Mouse (Mus musculus) hindbrain, embryonic 16.5 days (tissue): ENCODE measurements around the gene Rab43. TPM values are rescaled to one million over a fixed set of nuclear protein-coding genes. Genes with fewer than 3 reads are reported as not detected.

Experiments used
- ATAC-seq: fragments of 200-750 bp; cut with Nextera tagmentation; 2 replicates; pipeline ENCODE4 v1.8.0; 2017; ENCODE audit warnings: moderate TSS enrichment, moderate library complexity
- H3K27ac ChIP-seq: fragments of 300-500 bp; sonication (generic); 2 replicates; pipeline ENCODE4 v1.5.1; 2014; ENCODE audit warnings: low read depth, mild to moderate bottlenecking, control low read depth, low read length, moderate library complexity
- H3K27me3 ChIP-seq: fragments of 300-500 bp; sonication (generic); replicated peaks from 2 replicates; pipeline ENCODE4 v1.6.1; 2014; ENCODE audit warnings: low read length; ENCODE audit not compliant: control insufficient read depth, insufficient read depth
- H3K36me3 ChIP-seq: fragments of 300-500 bp; sonication (generic); 2 replicates; pipeline ENCODE4 v1.6.1; 2014; ENCODE audit warnings: mild to moderate bottlenecking, low read length, moderate library complexity, mixed read lengths; ENCODE audit not compliant: control insufficient read depth, insufficient read depth
- H3K4me1 ChIP-seq: fragments of 300-500 bp; sonication (generic); 2 replicates; pipeline ENCODE4 v1.6.1; 2014; ENCODE audit warnings: low read depth, low read length; ENCODE audit not compliant: control insufficient read depth, insufficient read depth
- H3K4me2 ChIP-seq: fragments of 300-500 bp; sonication (generic); 2 replicates; pipeline ENCODE4 v1.6.1; 2014; ENCODE audit warnings: mild to moderate bottlenecking, low read length, control low read depth, moderate library complexity
- H3K4me3 ChIP-seq: fragments of 300-500 bp; sonication (generic); 2 replicates; pipeline ENCODE4 v1.5.1; 2014; ENCODE audit warnings: mild to moderate bottlenecking, low read length, control low read depth, moderate library complexity
- H3K9ac ChIP-seq: fragments of 300-500 bp; sonication (generic); 2 replicates; pipeline ENCODE4 v1.6.1; 2014; ENCODE audit warnings: low read depth, mild to moderate bottlenecking, control low read depth, low read length, moderate library complexity
- H3K9me3 ChIP-seq: fragments of 300-500 bp; sonication (generic); 2 replicates; pipeline ENCODE4 v1.6.1; 2014; ENCODE audit warnings: mild to moderate bottlenecking, low read length, moderate library complexity; ENCODE audit not compliant: control insufficient read depth
- WGBS: fragments of 180-500 bp; shearing (Covaris S2); extraction: QIAGEN DNeasy Blood & Tissue Kit; methylation state at CpG from one replicate; pipeline ENCODE4 v1.1.7; 2014; 5-methylcytosine and 5-hydroxymethylcytosine counted together
- polyA plus RNA-seq: library from polyadenylated mRNA; unstranded; fragments of >200 nt; fragmentation: Nextera tagmentation; extraction: Ambion mirVana; gene quantifications from 2 replicates; pipeline ENCODE4 v1.2.1, GENCODE M21; 2015

The Rab43 gene
- polyA plus RNA-seq, 1 experiment from 2014 or later: 9.4 TPM

DNA sequence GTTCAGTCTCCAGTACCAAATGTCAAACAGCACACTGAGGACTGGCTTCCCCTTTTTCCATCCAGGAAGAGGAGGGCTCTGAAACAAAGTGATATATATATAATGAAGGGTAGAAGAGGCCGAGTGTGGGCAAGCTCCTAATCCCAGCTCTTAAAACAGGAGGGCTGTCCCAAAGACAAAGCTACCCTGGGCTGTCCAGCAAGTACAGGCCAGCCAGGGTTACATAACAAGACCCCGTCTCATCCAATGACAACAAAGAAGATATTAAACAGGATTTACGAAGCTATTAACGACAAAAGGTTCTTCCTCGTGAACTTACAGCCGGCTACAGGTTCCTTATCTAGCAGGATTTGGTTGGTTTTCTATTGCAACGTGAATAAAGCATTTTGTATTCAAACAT is 7.1 kb downstream of the Rab43 start:
- Histone ChIP-seq H3K36me3 (no peaks in the 10 kb centered on the region), H3K9ac (no peak overlapping the region), H3K4me1 (peaks cover 3% of the 10 kb centered on the region; the same call in 1 of the 2 replicates), H3K4me2 (no peak overlapping the region), H3K9me3 (no peaks in the 10 kb centered on the region), H3K27ac (no peak overlapping the region), H3K27me3 (no peaks in the 10 kb centered on the region), H3K4me3 (no peak overlapping the region)
- ATAC-seq: no peak
- 86% methylated on average over 7 of the region's 7 CpGs for WGBS

DNA sequence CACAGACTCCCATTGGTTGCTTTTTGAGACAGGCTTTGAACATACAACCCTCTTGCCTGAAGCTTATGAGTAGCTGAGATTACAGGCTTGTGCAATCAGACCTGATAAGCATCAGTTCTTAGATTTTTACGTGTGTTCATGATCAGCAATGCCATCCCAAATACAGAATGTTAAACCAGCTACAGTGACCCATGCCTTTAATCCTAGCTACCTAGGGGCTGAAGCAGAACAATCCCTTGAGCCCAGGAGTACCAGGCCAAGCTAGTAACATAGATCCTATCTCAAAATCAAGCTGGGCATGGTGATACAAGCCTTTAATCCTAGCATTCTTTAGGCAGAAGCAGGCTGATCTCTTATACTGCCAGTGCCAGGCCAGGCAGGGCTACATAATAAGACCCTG is 7.9 kb downstream of the Rab43 start:
- H3K4me1 ChIP-seq: no peaks in the 10 kb centered on the region
- H3K27me3 ChIP-seq: no peaks in the 10 kb centered on the region
- ATAC-seq: no peak
- no peaks in the 10 kb centered on the region for H3K9me3 ChIP-seq
- no peak overlapping the region for H3K27ac ChIP-seq
- H3K4me2 ChIP-seq: no peak overlapping the region
- WGBS: 92% methylated on average over 1 of the region's 1 CpGs
- no peak overlapping the region for H3K4me3 ChIP-seq
- H3K36me3 ChIP-seq: no peaks in the 10 kb centered on the region
- no peak overlapping the region for H3K9ac ChIP-seq

DNA sequence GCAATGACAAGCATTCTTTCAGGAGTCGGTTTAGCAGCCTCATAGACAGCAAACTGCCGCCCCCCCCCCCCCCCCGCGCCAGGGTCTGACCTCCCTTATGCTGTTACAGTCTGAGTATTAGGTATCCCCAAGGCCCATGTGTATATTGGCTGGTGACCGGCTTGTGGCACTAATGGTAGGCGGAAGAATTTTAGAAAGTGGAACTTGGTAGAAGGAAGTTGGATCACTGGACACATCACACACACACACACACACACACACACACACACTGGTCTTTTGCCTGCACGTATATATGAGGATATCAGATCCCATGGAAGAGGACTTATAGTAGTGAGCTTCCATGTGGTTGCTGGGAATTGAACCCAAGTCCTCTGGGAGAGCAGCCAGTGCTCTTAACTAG is 9.5 kb downstream of the Rab43 start:
- H3K9ac ChIP-seq: no peak overlapping the region
- no peak overlapping the region for H3K27ac ChIP-seq
- ATAC-seq: no peak
- 86% methylated on average over 5 of the region's 7 CpGs for WGBS
- no peak overlapping the region for H3K4me2 ChIP-seq
- no peaks in the 10 kb centered on the region for H3K36me3 ChIP-seq
- H3K4me3 ChIP-seq: no peak overlapping the region
- no peaks in the 10 kb centered on the region for H3K9me3 ChIP-seq
- no peaks in the 10 kb centered on the region for H3K4me1 ChIP-seq
- no peaks in the 10 kb centered on the region for H3K27me3 ChIP-seq

DNA sequence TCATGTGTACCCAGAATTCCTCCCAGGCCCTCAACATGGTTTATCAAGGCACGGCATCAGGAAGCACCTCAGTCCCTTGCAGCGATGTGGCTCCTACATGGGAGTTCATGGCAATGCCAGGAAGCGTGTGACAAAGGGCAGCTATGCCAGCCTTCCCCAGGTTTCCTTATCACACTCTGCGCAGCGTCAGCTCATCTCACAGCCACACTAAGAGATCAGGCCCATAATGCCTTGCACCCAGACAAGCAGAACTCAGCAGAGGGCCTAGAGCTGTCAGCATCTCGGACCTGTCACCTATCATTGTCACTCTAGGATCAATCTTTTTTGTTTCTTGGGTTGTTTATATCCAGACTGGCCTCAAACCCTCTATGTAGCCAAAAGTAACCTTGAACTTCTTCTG is 12.4 kb downstream of the Rab43 start:
- WGBS: 95% methylated on average over 6 of the region's 6 CpGs
- Histone ChIP-seq H3K4me1 (no peaks in the 10 kb centered on the region), H3K9me3 (no peaks in the 10 kb centered on the region), H3K27ac (no peak overlapping the region), H3K4me2 (no peak overlapping the region), H3K9ac (no peak overlapping the region), H3K4me3 (no peak overlapping the region), H3K27me3 (no peaks in the 10 kb centered on the region), H3K36me3 (no peaks in the 10 kb centered on the region)
- no peak for ATAC-seq

DNA sequence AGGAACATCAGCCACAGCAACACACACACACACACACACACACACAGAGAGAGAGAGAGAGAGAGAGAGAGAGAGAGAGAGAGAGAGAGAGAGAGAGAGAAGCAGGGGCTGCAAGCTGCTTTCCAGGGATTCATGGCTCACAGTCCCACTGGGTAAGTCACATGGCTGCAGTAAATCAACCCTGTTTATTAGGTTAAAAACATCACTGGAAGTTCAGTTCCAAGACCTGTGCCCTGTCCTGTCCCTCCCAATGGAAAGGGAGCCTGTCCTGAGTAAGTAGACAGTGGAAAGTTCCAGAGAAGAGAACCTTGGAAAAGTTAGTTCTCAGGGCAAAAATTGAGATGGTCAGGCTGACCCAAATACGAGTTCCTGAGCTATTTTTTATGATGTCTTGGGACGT is 14.6 kb downstream of the Rab43 start:
- Histone ChIP-seq H3K9me3 (no peaks in the 10 kb centered on the region), H3K4me3 (no peak overlapping the region), H3K9ac (no peak overlapping the region), H3K27me3 (no peaks in the 10 kb centered on the region), H3K36me3 (peaks cover 7% of the 10 kb centered on the region), H3K27ac (no peak overlapping the region), H3K4me1 (no peaks in the 10 kb centered on the region), H3K4me2 (no peak overlapping the region)
- 65% methylated on average over 2 of the region's 2 CpGs for WGBS
- ATAC-seq: no peak

DNA sequence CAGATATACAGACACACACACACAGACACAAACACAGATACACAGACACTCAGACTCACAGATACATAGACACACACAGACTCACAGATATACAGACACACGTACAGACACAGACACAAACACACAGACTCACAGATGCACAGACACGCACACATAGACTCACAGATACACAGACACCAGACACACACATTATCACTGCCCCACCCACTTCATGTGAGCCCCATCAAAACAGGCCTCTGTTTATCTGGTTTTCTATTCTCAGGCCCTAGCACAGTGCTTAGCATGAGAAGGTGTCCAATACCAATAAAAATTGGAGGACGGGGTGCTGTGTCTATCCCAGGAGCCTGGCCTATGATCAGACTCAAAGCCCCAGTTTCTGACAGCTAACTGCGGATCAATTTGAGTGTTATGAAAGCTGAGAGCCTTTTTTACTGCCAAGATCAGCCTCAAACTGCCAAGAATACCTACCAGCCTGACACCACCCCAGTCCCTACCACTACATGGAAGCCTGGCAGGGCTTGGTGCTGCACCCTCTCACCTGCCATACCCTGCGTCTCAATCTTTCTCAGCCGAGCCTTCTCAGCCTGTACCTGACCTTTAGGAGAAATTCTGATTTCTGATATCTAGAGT is 15.6 kb downstream of the Rab43 start:
- Histone ChIP-seq H3K27ac (no peak overlapping the region), H3K4me1 (no peaks in the 10 kb centered on the region), H3K4me3 (no peak overlapping the region), H3K4me2 (no peak overlapping the region), H3K9ac (no peak overlapping the region), H3K27me3 (no peaks in the 10 kb centered on the region), H3K36me3 (peaks cover 10% of the 10 kb centered on the region), H3K9me3 (no peaks in the 10 kb centered on the region)
- no peak for ATAC-seq
- WGBS: 86% methylated on average over 6 of the region's 6 CpGs

DNA sequence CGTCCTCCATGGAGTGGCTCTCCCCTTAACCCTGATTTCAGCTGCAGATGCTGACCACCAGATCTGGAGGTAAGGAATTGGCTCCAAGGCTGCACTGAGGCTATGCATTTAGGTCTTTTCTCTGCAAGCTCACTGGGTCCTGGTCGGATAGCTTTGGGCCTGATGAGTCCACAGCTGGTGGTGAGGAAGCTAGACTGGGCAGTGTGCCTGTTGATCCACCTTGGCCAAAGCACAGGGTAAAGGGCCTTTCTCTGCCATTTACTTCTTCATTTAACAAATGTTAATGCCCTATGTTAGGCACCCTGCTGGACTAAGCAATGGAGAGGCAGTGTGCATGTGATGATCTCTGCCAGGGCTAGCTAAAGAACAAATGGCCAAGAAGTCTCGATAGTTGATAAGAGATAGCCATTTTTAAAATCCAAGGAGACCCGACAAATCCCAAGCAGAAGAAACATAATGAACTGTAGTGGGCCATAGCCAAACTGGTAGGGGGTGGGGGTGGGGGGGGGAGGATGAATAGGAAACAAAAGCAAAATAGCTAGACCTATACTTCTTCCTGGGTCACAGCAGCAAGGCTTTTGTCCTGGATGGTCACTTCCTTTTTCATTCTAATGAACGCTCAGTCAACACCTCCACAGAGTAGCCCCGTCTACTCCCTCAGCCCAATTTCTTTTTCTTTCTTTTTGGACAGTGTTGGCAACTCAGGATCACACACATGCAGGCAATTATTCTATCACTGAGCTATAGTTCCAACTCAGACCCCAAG is 16.4 kb downstream of the Rab43 start:
- H3K36me3 ChIP-seq: peaks cover 10% of the 10 kb centered on the region
- no peak overlapping the region for H3K27ac ChIP-seq
- no peak for ATAC-seq
- H3K9ac ChIP-seq: no peak overlapping the region
- H3K4me2 ChIP-seq: no peak overlapping the region
- H3K9me3 ChIP-seq: no peaks in the 10 kb centered on the region
- no peak overlapping the region for H3K4me3 ChIP-seq
- no peaks in the 10 kb centered on the region for H3K27me3 ChIP-seq
- no peaks in the 10 kb centered on the region for H3K4me1 ChIP-seq
- WGBS: 52% methylated on average over 6 of the region's 6 CpGs

DNA sequence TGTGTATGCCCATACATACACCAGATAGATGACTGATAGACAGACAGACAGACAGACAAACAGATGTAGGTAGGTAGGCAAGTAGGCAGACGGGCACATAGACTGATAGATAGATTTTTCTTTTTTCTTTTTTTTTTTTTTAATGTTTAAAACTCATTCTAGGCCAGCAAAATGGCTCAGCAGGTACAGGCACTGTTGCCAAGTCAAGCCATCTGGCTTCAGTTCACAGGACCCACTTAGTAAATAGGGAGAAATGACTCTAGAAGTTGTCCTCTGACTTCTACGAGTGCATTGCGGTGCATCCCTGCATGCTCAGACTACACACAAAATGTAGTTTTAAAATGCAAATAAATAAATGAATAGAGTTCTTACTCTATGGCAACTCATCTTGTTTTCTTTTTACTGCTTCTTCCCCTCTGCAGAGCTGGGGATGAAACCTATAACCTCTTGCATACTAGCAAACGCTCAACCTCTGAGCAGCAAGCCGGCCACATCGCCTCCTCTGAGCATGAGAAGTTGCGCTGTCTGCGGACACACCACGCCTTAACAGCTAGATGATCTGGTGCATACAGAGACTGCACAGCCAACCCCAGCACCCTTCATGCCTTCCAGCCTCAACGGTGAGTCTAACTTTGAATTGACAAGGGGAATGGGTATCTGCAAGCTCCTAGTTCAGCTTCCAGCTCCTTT is 18.0 kb downstream of the Rab43 start:
- WGBS: 91% methylated on average over 10 of the region's 10 CpGs
- H3K4me2 ChIP-seq: no peak overlapping the region
- no peaks in the 10 kb centered on the region for H3K27me3 ChIP-seq

DNA sequence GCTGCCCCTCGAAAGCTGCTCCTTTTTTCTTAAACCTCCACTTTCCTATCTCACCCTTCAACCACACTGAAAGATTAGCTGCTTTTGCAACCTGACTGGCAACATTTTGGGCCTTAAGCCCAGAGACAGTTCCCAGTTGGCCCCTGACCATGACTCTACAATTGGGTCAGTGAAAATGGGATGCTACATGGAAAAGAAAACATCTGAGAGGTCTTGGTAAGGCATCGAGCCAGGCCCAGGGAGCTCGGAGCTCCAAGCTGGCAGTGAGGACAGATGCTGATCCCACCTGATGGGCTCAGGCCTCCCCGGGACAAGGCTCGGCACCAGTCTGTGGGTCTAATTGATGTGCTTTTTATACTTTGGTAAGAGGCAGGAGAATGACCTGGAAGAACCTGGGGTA is 20.1 kb downstream of the Rab43 start:
- ATAC-seq: no peak
- WGBS: 97% methylated on average over 5 of the region's 5 CpGs

More for the DNA sequence above, 18.0 kb downstream of the Rab43 start:
- Histone ChIP-seq H3K36me3 (peaks cover 10% of the 10 kb centered on the region), H3K4me3 (no peak overlapping the region), H3K9me3 (no peaks in the 10 kb centered on the region), H3K4me1 (peaks cover 6% of the 10 kb centered on the region), H3K27ac (no peak overlapping the region), H3K9ac (no peak overlapping the region)
- no peak for ATAC-seq

More for the DNA sequence above, 20.1 kb downstream of the Rab43 start:
- Histone ChIP-seq H3K27me3 (no peaks in the 10 kb centered on the region), H3K4me3 (no peak overlapping the region), H3K9ac (no peak overlapping the region), H3K9me3 (no peaks in the 10 kb centered on the region), H3K4me1 (peaks cover 7% of the 10 kb centered on the region), H3K36me3 (peaks cover 10% of the 10 kb centered on the region), H3K27ac (no peak overlapping the region), H3K4me2 (no peak overlapping the region)
